Mouse (Mus musculus) urinary bladder, postnatal 36 days (tissue): ENCODE data around the gene Frrs1l.
A peak's percentile ranks its signal among the peaks of the same experiment; 100 is the strongest.

ENCODE experiments used
- DNase-seq, 2 experiments: peaks; one replicate each; pipeline ENCODE4 v3.0.0; 2022; ENCODE audit warnings: low spot score in 2 of 2, mixed read lengths in 1 of 2

Frrs1l gene

GRCm38 (mm10) chr4:56989431-56990214, 568 bp downstream of the Frrs1l start:
- DNase-seq, result no peak

GRCm38 (mm10) chr4:56965586-56966179, 24.5 kb downstream of the Frrs1l start:
- no peak for DNase-seq

- DNase-seq, result no peak
These were observed 26.5 kb downstream of the Frrs1l start for GRCm38 (mm10) chr4:56963687-56964086.

- DNase-seq, result peak in 1 of 2 experiments; percentile 9
These were observed 28.8 kb downstream of the Frrs1l start for GRCm38 (mm10) chr4:56961320-56961925.

- no peak for DNase-seq
These were observed 32.7 kb downstream of the Frrs1l start for GRCm38 (mm10) chr4:56957518-56957917.

GRCm38 (mm10) chr4:56953235-56953634, 37.0 kb downstream of the Frrs1l start:
- no peak for DNase-seq

- DNase-seq, result no peak
These were observed 38.5 kb downstream of the Frrs1l start for GRCm38 (mm10) chr4:56951701-56952100.

- DNase-seq, result no peak
These were observed 40.7 kb downstream of the Frrs1l start for GRCm38 (mm10) chr4:56949494-56949893.

GRCm38 (mm10) chr4:56946641-56947640, 43.2 kb downstream of the Frrs1l start, which contains the start of gene Tmem245:
Gene Tmem245 (minus strand): TSS chr4:56947437.
- DNase-seq, result peak; percentile 92 to 94

GRCm38 (mm10) chr4:56946180-56946579, 44.0 kb downstream of the Frrs1l start:
- no peak for DNase-seq

GRCm38 (mm10) chr4:56944286-56944685, 45.9 kb downstream of the Frrs1l start:
- DNase-seq, result no peak

GRCm38 (mm10) chr4:56943258-56943657, 46.9 kb downstream of the Frrs1l start:
- no peak for DNase-seq

GRCm38 (mm10) chr4:56942567-56942966, 47.6 kb downstream of the Frrs1l start:
- no peak for DNase-seq

- no peak for DNase-seq
These were observed 48.7 kb downstream of the Frrs1l start for GRCm38 (mm10) chr4:56941481-56941880.

- peak in 1 of 2 experiments; percentile 38 for DNase-seq
These were observed 53.1 kb downstream of the Frrs1l start for GRCm38 (mm10) chr4:56937136-56937535.

GRCm38 (mm10) chr4:56935327-56935726, 54.9 kb downstream of the Frrs1l start:
- no peak for DNase-seq

GRCm38 (mm10) chr4:56933154-56933553, 57.0 kb downstream of the Frrs1l start:
- no peak for DNase-seq

- no peak for DNase-seq
These were observed 58.1 kb downstream of the Frrs1l start for GRCm38 (mm10) chr4:56932096-56932495.

GRCm38 (mm10) chr4:56930312-56930711, 59.9 kb downstream of the Frrs1l start:
- no peak for DNase-seq

GRCm38 (mm10) chr4:56926971-56927370, 63.2 kb downstream of the Frrs1l start:
- DNase-seq, result no peak

- DNase-seq, result no peak
These were observed 68.0 kb downstream of the Frrs1l start for GRCm38 (mm10) chr4:56922229-56922628.
